Mouse (Mus musculus) left cerebral cortex, adult 18-20 months (tissue): Measurements from ENCODE around the gene Igf1r. TPM values are rescaled to one million over a fixed set of nuclear protein-coding genes. Genes with fewer than 3 reads are reported as not detected.

Source experiments
- DNase-seq, 2 experiments: peaks; one replicate each; pipeline ENCODE4 v3.0.0; 2021 to 2022; ENCODE audit warnings: low spot score in 2 of 2, mixed read lengths in 1 of 2
- total RNA-seq, 2 experiments: library from RNA; stranded (reverse); gene quantifications; 2 replicates each; pipeline ENCODE4 v1.2.3; 2021

Gene Igf1r
- total RNA-seq, 2 experiments from 2014 or later = 44.8 to 47.0 TPM

DNA sequence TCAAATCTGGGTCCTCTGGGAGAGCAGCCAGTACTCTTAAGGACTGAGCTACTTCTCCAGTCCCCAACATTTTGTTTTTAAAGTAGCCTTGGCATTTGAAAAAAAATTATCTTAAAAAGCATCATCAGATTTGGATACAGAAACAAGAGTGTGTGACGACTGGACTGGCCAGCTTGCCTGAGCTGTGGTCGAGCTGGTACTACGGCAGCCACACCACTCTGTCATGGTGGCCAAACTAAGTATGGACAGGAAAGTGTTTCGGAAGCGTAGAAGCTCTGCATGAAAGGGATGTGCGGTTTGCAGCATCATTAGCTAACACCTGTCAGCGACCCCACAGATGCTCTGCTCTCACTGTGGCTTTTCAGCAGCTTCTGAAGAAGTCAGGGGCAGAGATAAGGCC, 53.4 kb downstream of the Igf1r start:
- no peak for DNase-seq

DNA sequence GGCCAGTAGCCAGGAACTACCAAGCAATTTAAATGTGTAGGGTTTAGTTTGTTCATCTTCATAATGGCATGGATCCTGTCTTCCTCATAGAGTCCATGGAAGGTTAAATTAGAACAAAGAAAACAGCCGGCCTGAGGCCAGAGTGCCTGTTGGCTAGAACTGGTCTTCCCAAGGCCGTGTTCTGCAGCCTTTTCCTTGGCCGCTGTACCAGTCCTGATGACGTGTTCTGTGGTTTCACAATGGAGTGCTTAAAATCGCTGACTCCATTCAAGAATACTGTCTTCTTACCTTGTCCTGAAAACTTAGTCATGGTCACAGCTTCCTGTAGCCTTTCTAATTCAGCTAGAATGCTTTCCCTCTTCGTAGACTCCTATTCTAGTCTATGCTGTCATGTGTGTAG, 53.9 kb downstream of the Igf1r start:
- DNase-seq = no peak

DNA sequence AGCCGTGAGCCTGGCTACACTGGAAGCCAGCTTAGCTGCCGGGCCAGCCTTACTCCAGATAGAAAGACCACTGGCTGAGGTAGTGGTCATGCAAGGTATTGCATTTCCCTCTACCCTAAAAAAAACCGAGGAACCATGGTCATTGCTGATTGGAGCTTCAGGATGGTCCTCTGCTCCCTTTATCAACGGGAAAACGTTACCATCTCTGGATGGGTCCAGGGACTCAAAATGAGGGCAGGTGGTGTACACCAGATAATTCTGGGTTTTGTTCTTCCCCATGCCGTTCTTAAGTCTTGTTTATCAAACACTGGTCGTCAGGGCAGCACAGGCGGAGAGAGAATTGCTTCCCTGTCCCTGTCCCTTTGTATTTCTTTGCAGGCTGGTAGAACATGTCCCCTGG, 57.0 kb downstream of the Igf1r start:
- DNase-seq = no peak

GRCm38 (mm10) chr7:68010168-68010567, 57.5 kb downstream of the Igf1r start:
- no peak for DNase-seq

DNA sequence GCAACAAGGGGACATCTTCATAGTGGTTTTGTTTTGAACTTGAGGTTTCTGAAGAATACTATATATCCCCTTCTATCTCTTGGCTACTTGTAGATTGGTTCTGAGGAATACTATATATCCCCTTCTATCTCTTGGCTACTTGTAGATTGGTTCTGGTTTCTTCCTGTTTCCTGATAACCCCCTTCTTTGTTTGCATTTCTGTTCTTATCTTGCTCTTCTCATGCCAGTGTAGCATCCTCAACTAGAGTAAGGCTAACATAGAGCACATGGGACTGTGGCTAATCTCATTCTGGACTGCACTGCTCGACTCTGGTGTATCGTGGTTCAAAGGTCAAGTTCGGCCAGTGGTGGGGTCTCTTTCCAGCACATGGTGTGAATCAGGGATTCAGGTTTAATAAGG, 58.2 kb downstream of the Igf1r start:
- no peak for DNase-seq

- no peak for DNase-seq
These were observed 58.9 kb downstream of the Igf1r start for GRCm38 (mm10) chr7:68011385-68012122.

DNA sequence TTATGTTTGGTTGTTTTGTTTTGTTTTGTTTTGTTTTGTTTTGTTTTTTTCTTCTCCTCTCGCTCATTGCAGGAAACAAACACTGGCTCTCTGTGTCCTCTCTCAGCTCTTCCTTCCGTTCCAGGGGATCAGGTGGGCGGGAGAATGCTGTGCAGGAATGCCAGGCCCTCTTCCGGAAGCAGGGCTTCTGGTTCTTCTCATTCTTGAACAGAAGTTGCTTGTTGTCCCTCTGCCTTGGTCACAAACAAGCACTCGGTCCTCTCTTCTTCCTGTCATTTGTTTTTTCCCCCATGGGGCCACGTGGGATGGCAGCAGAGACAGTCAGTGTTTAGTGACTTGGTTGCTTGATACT, 59.5 kb downstream of the Igf1r start:
- DNase-seq = peak; percentile 21 to 27

DNA sequence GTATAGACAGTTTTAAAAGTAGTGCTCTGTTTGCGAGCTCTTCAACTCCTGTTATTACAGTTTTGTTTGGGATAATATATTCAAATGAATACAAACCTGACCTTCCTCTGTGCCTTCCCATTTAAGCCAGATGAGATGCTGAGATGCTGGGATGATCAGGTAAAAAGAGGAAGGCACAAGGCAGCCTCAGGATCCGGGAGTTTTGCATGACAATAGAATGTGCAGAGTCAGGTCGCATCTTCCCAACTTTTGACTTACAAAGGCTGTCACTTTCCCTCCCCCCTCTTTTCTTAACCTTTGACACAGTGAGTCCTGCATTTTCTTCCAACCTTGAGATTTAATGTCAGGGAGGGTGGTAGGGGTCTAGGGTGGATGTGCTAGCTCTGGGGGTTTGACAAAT, 61.9 kb downstream of the Igf1r start:
- no peak for DNase-seq

GRCm38 (mm10) chr7:68015404-68015803, 62.8 kb downstream of the Igf1r start:
- no peak for DNase-seq

DNA sequence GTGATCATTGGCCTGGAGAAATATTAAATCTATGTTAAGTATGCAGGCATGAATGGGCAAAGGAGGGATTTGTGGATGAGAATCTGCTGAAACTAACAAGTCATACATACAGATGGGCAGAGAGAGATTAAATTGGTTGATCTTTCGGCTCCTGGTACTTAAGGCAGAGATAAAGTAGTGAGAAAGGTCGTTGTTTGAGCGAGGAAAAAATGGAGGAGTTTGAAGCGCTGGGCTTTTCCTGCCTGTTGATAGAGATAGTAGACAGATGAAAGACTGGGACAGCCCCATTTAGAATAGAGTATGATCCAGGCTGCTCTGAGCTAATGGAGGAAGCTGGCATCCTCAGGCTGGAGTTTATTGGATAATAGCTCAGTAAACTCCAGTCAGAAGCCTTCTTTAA, 65.4 kb downstream of the Igf1r start:
- no peak for DNase-seq

GRCm38 (mm10) chr7:68020556-68020955, 67.9 kb downstream of the Igf1r start:
- DNase-seq = no peak

GRCm38 (mm10) chr7:68021741-68022140, 69.1 kb downstream of the Igf1r start:
- no peak for DNase-seq

GRCm38 (mm10) chr7:68022188-68022587, 69.6 kb downstream of the Igf1r start:
- no peak for DNase-seq

DNA sequence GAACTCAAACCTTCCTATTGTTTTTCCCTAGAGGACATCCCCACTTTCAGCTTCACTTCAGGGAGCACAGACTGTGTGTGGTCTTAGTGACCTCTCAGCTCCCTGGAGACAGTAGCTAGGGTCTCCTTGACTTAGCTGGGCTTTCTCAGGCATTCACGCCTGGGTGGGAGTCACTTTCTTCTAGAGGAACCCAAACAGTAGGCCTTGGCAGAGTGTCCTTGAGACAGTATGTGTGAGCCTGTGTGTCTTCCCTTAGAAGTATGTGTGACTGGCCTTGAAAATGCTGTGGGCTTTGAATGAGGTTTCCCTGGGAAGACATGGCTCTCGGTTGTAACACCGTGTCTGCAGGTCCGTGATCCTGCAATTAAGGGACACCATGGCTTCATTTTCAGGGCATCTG, 71.3 kb downstream of the Igf1r start:
- no peak for DNase-seq

DNA sequence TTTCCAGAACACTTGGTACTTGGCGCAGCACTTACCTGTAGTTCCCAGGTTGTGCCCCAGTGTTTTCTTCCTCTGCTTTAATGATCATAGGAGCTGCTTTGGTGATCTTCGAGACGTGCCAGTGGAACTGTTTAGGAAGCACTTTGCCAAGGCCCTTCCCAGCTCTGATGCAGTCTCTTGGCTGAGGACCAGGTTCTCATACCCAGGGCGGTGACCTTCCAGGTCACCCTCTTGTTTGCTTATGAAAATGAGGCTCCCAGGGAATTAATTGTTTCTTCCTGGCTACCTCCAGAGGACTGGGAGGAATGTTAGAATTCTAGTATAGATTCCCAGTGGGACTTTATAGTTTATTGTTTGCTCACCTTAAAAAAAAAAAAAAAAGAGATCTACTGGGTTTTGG, 72.0 kb downstream of the Igf1r start:
- no peak for DNase-seq

DNA sequence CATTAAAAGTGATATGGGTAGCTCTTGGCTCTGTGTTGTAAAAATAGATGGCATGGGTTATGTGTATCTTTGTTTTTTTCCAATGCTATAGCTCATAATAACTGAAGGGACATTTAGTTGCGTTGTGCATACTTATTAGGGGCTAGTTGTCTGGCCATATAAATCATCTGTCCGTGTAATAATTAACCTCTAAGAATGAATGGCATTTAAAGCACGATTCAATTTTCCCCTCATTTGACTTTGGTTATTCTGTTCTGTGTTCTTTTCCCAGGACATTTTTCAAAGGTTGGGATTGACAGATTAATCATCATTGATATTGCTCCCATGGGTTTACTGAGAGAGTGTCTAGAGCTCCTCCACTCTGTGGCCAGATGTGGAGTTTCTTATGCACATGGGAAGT, 72.8 kb downstream of the Igf1r start:
- no peak for DNase-seq

DNA sequence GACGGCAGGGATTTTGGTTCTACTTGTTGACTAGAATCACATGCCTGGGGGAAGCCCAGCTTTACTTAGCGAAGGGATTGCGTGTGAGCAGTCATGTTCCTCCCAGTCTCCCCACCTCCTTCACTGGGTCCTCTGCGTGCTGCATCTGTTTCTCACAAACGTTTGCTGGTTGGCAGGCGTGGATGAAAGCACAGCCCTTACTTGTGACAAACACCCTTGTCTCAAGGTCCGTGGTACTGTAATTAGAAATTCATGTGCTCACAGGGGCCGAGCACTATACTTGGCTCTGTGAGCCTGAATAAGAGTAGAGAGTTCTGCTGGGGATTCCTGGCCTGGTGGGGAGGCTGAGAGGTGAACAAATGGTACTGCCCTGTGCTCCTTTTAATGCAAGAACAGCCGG, 73.4 kb downstream of the Igf1r start:
- peak in 1 of 2 experiments; percentile 16 for DNase-seq

DNA sequence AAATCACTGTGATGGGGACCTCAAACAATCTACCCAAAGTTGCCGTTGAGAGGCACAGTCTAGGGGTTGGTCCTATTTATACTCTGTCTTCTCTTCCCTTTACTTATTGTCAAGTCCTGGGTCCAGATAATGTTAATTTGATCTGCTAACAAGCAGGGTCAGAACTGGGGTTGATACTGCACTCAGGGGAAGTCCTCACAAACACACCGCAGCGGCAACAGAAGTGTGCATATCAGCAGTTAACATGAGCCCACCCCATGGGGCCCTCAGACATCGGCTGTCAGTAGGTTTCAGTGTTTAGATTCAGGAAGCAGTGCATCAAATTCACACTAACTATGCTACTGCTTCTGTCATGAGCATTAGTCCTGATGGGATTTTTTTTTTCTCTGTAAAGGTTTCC, 75.5 kb downstream of the Igf1r start:
- DNase-seq = no peak

- no peak for DNase-seq
These were observed 78.2 kb downstream of the Igf1r start for GRCm38 (mm10) chr7:68030846-68031245.

DNA sequence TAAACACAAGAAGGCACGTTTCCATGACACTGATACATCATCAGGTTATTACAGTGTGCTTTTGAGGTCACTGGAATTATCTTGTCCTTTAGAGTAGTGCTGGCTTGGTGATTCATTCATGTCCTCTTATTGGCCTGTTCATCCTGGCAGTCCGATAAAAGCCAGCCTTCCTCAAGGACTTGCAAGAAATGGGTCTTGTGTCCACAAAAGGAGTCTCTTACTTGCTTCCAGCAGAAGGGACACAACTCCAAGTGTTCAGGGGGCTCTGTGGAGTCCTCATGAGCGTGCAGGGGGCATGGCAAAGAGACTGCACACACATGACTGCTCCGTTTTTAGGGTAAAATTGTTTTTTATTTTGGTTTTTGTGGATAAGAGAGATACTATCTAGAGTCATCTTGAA, 83.9 kb downstream of the Igf1r start:
- DNase-seq = no peak

GRCm38 (mm10) chr7:68038846-68039245, 86.2 kb downstream of the Igf1r start:
- no peak for DNase-seq

- DNase-seq = no peak
These were observed 86.9 kb downstream of the Igf1r start for GRCm38 (mm10) chr7:68039550-68039949.

DNA sequence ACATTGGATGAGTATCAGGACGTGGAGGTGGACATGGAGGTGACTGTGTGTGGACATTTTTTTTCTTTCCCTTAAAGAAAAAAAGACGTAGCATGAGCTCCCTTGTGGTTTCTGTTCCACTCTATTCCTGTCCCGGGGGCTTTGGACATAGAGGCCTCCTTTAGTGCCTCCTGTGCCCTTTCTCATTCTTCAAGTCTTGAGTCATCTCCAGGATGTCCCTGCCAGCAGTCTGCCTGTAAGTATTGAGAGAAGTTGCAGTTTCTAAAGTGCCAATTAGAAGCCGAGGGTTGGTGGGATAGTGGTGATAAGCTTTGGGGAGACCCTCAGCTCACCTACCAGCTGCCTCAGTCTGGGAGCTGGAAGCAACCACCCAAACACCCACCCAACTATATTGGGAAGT, 92.0 kb downstream of the Igf1r start:
- DNase-seq = no peak

DNA sequence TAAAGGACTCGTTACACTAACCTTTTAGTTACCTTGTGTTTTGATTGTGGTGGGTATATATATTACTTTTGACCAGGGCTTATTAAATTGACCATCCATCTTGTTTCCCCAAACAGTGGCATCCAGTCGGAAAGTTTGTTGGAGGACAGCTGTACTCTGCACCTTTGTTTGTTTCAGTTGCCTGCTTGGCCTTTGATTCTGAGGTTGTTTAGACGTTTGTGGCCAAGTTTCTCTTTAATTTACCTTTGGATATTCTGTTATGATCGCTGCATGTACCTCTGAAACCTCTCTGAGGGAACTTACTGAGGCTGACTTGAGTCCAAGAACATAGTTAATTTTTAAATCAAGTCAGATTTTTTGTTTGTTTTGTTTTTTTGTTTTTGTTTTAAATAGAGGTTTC, 94.5 kb downstream of the Igf1r start:
- no peak for DNase-seq
